Mouse (Mus musculus): ENCODE data around the gene Cyb561d1. TPM values are rescaled to one million over a fixed set of nuclear protein-coding genes. Genes with fewer than 3 reads are reported as not detected.

Cyb561d1 gene
- polyA plus RNA-seq, 1 experiment = 7.0 TPM

- DNase-seq = no peak
- H3K4me1 ChIP-seq (ENCODE audit: control insufficient read depth, insufficient read depth, low read length) = peaks cover 3% of the 10 kb centered on the region; the same call in 1 of the 2 replicates
- 85% methylated on average over 3 of the region's 3 CpGs for WGBS
Measured at GRCm38 (mm10) chr3:108152290-108152689, 48.7 kb downstream of the Cyb561d1 start.

GRCm38 (mm10) chr3:108147386-108148235, 53.4 kb downstream of the Cyb561d1 start:
- Histone ChIP-seq H3K36me3 (ENCODE audit: control insufficient read depth, insufficient read depth, low read length) (no peaks in the 10 kb centered on the region; the same call in 1 of the 2 replicates), H3K4me3 (ENCODE audit: insufficient read depth, low read depth, low read length) (no peak overlapping the region), H3K4me1 (ENCODE audit: control insufficient read depth, insufficient read depth, low read length) (peaks cover 6% of the 10 kb centered on the region; the same call in 1 of the 2 replicates), H3K27me3 (replicated peaks; ENCODE audit: control insufficient read depth, insufficient read depth, low read length) (no peaks in the 10 kb centered on the region), H3K27ac (ENCODE audit: insufficient read depth, low read depth, low read length) (peak overlapping the region; percentile 39)
- 45% methylated on average over 11 of the region's 11 CpGs for WGBS
- peak; percentile 94 for DNase-seq
- TF ChIP-seq POLR2A (IDR thresholded peaks at IDR 0.05; ENCODE audit: low read depth, low read length) = no peak
- peak; percentile 95 for TF ChIP-seq CTCF (conservative IDR thresholded peaks at IDR 0.05; ENCODE audit: insufficient read depth, insufficient read length, low read depth, low read length)

More at GRCm38 (mm10) chr3:108152290-108152689, 48.7 kb downstream of the Cyb561d1 start:
- Histone ChIP-seq H3K4me3 (ENCODE audit: insufficient read depth, low read depth, low read length) (no peak overlapping the region), H3K36me3 (ENCODE audit: control insufficient read depth, insufficient read depth, low read length) (no peaks in the 10 kb centered on the region), H3K27ac (ENCODE audit: insufficient read depth, low read depth, low read length) (no peak overlapping the region), H3K27me3 (replicated peaks; ENCODE audit: control insufficient read depth, insufficient read depth, low read length) (no peaks in the 10 kb centered on the region)
- no peak for TF ChIP-seq POLR2A (IDR thresholded peaks at IDR 0.05; ENCODE audit: low read depth, low read length)
- no peak for TF ChIP-seq CTCF (conservative IDR thresholded peaks at IDR 0.05; ENCODE audit: insufficient read depth, insufficient read length, low read depth, low read length)

GRCm38 (mm10) chr3:108146671-108147070, 54.3 kb downstream of the Cyb561d1 start:
- no peak overlapping the region for H3K27ac ChIP-seq (ENCODE audit: insufficient read depth, low read depth, low read length)

More at GRCm38 (mm10) chr3:108146671-108147070, 54.3 kb downstream of the Cyb561d1 start:
- H3K36me3 ChIP-seq (ENCODE audit: control insufficient read depth, insufficient read depth, low read length) = no peaks in the 10 kb centered on the region; the same call in 1 of the 2 replicates
- 43% methylated on average over 5 of the region's 5 CpGs for WGBS
- H3K4me3 ChIP-seq (ENCODE audit: insufficient read depth, low read depth, low read length) = peak overlapping the region; percentile 91
- H3K27me3 ChIP-seq (replicated peaks; ENCODE audit: control insufficient read depth, insufficient read depth, low read length) = no peaks in the 10 kb centered on the region
- DNase-seq = no peak
- peaks cover 6% of the 10 kb centered on the region; the same call in 1 of the 2 replicates for H3K4me1 ChIP-seq (ENCODE audit: control insufficient read depth, insufficient read depth, low read length)
- TF ChIP-seq CTCF (conservative IDR thresholded peaks at IDR 0.05; ENCODE audit: insufficient read depth, insufficient read length, low read depth, low read length) = no peak
- no peak for TF ChIP-seq POLR2A (IDR thresholded peaks at IDR 0.05; ENCODE audit: low read depth, low read length)

Other genes with a start within 250 kb of the Cyb561d1 start
- gene Gstm3, start 231.9 kb downstream of the Cyb561d1 start, polyA plus RNA-seq (2012; rRNA removed) = 0.41 and 0.63 TPM in 2 replicates
- gene Gstm2, start 214.8 kb downstream of the Cyb561d1 start, polyA plus RNA-seq (2012; rRNA removed) = 190 and 212 TPM in 2 replicates
- gene Gstm1, start 183.2 kb downstream of the Cyb561d1 start, polyA plus RNA-seq (2012; rRNA removed) = 1,515 and 1,697 TPM in 2 replicates
- 23.4 and 23.9 TPM in 2 replicates for gene Gstm4, start 156.3 kb downstream of the Cyb561d1 start, polyA plus RNA-seq (2012; rRNA removed)
- 59.0 and 86.6 TPM in 2 replicates for gene Ampd2, start 114.6 kb downstream of the Cyb561d1 start, polyA plus RNA-seq (2012; rRNA removed)
- 0.61 TPM in 2 replicates for gene Gnat2, start 108.4 kb downstream of the Cyb561d1 start, polyA plus RNA-seq (2012; rRNA removed)
- 21.3 and 31.0 TPM in 2 replicates for gene Gnai3, start 55.1 kb downstream of the Cyb561d1 start, polyA plus RNA-seq (2012; rRNA removed)
- gene Gpr61, start 46.3 kb downstream of the Cyb561d1 start, polyA plus RNA-seq (2012; rRNA removed) = not detected in 2 replicates
- 18.4 and 25.7 TPM in 2 replicates for gene Amigo1, start 14.9 kb downstream of the Cyb561d1 start, polyA plus RNA-seq (2012; rRNA removed)
- 23.1 and 29.3 TPM in 2 replicates for gene Atxn7l2, start 9.7 kb upstream of the Cyb561d1 start, polyA plus RNA-seq (2012; rRNA removed)
- 37.7 and 38.7 TPM in 2 replicates for gene Sypl2, start 25.4 kb upstream of the Cyb561d1 start, polyA plus RNA-seq (2012; rRNA removed)
- gene Psma5, start 55.7 kb upstream of the Cyb561d1 start, polyA plus RNA-seq (2012; rRNA removed) = 43.2 and 55.0 TPM in 2 replicates
- gene Sort1, start 82.9 kb upstream of the Cyb561d1 start, polyA plus RNA-seq (2012; rRNA removed) = 30.2 and 34.2 TPM in 2 replicates
- 0.06 TPM in 1 of 2 replicates, not detected in the other for gene Mybphl, start 163.7 kb upstream of the Cyb561d1 start, polyA plus RNA-seq (2012; rRNA removed)
- gene Psrc1, start 182.6 kb upstream of the Cyb561d1 start, polyA plus RNA-seq (2012; rRNA removed) = 1.6 and 1.7 TPM in 2 replicates
- 60.5 and 67.4 TPM in 2 replicates for gene Celsr2, start 214.3 kb upstream of the Cyb561d1 start, polyA plus RNA-seq (2012; rRNA removed)
- 49.2 and 58.8 TPM in 2 replicates for gene Sars, start 244.0 kb upstream of the Cyb561d1 start, polyA plus RNA-seq (2012; rRNA removed)